Mouse (Mus musculus) ES-Bruce4 (cell line): ENCODE data around the gene Cd93. TPM values are rescaled to one million over a fixed set of nuclear protein-coding genes. Genes with fewer than 3 reads are reported as not detected.

Experiments used
- H3K27ac ChIP-seq: 2 replicates; pipeline ENCODE4 v1.5.1; 2012; ENCODE audit warnings: low read length, inconsistent platforms; ENCODE audit not compliant: insufficient read depth
- H3K27me3 ChIP-seq: 2 replicates; pipeline ENCODE4 v1.6.1; 2012; ENCODE audit warnings: mild to moderate bottlenecking, low read length, inconsistent platforms; ENCODE audit not compliant: control insufficient read depth, poor library complexity, insufficient read depth, severe bottlenecking
- H3K36me3 ChIP-seq: 2 replicates; pipeline ENCODE4 v1.6.1; 2012; ENCODE audit warnings: inconsistent platforms, mild to moderate bottlenecking, low read length, moderate library complexity; ENCODE audit not compliant: control insufficient read depth, poor library complexity, insufficient read depth, severe bottlenecking
- H3K4me1 ChIP-seq: one replicate; pipeline ENCODE4 v1.8.1; 2011; ENCODE audit warnings: low read length; ENCODE audit not compliant: control insufficient read depth, insufficient read depth
- H3K4me3 ChIP-seq: 2 replicates; pipeline ENCODE4 v1.5.1; 2011; ENCODE audit warnings: low read depth, mild to moderate bottlenecking, low read length
- H3K9ac ChIP-seq: 2 replicates; pipeline ENCODE4 v1.6.1; 2012; ENCODE audit warnings: low read depth, mild to moderate bottlenecking, inconsistent platforms; ENCODE audit not compliant: poor library complexity, severe bottlenecking
- H3K9me3 ChIP-seq: replicated peaks from 2 replicates; pipeline ENCODE4 v1.6.1; 2012; ENCODE audit warnings: mild to moderate bottlenecking, low read length, inconsistent platforms; ENCODE audit not compliant: control insufficient read depth, poor library complexity, insufficient read depth, severe bottlenecking
- CTCF ChIP-seq: IDR thresholded peaks from one replicate; pipeline ENCODE4 v1.8.1; 2011; ENCODE audit warnings: low read depth, low read length
- EP300 ChIP-seq: IDR thresholded peaks from 2 replicates; pipeline ENCODE4 v1.6.1; 2011; ENCODE audit warnings: low read depth, low read length; ENCODE audit not compliant: insufficient read depth
- POLR2A ChIP-seq: IDR thresholded peaks from one replicate; pipeline ENCODE4 v1.8.1; 2011; ENCODE audit warnings: low read length; ENCODE audit not compliant: insufficient read depth
- polyA plus RNA-seq: library from polyadenylated mRNA; stranded (reverse); fragments of >200 nt; gene quantifications from 2 replicates; pipeline ENCODE4 v1.2.4, GENCODE M21; 2011; ENCODE audit warnings: low read depth; ENCODE audit not compliant: missing spikeins, insufficient read depth, insufficient read length

Cd93 gene
- polyA plus RNA-seq, 1 experiment: 0.15 TPM

GRCm38 (mm10) chr2:148446446-148446845 is 3.1 kb upstream of the Cd93 start:
- H3K27ac ChIP-seq: no peak overlapping the region
- H3K27me3 ChIP-seq: peaks cover 1% of the 10 kb centered on the region; the same call in 1 of the 2 replicates
- H3K9ac ChIP-seq: no peak overlapping the region
- no peaks in the 10 kb centered on the region for H3K9me3 ChIP-seq
- no peaks in the 10 kb centered on the region for H3K4me1 ChIP-seq
- TF ChIP-seq EP300 (no peak), CTCF (no peak), POLR2A (no peak)
- no peaks in the 10 kb centered on the region for H3K36me3 ChIP-seq
- no peak overlapping the region for H3K4me3 ChIP-seq

DNA sequence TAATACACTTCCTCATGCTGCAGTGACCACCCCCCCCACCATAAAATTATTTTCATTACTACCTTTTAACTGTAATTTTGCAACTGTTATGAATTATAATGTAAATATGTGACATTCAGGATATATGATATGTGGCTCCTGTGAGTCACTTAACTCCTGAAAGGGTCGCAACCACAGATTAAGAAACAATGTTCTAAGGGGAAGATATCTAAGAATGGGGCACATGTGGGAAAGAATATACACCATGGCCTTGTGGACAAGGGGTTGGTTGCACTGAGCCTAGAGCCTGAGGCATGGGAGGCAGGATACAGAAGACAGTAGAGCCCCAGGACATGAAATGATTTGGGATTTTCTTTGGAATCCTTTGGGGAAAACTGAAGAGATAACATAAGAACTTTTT is 2.3 kb upstream of the Cd93 start:
- no peaks in the 10 kb centered on the region for H3K9me3 ChIP-seq
- peaks cover 1% of the 10 kb centered on the region; the same call in 1 of the 2 replicates for H3K27me3 ChIP-seq
- H3K4me3 ChIP-seq: no peak overlapping the region
- no peak overlapping the region for H3K27ac ChIP-seq
- TF ChIP-seq CTCF (no peak), EP300 (no peak), POLR2A (no peak)
- no peaks in the 10 kb centered on the region for H3K36me3 ChIP-seq
- H3K4me1 ChIP-seq: no peaks in the 10 kb centered on the region
- no peak overlapping the region for H3K9ac ChIP-seq

DNA sequence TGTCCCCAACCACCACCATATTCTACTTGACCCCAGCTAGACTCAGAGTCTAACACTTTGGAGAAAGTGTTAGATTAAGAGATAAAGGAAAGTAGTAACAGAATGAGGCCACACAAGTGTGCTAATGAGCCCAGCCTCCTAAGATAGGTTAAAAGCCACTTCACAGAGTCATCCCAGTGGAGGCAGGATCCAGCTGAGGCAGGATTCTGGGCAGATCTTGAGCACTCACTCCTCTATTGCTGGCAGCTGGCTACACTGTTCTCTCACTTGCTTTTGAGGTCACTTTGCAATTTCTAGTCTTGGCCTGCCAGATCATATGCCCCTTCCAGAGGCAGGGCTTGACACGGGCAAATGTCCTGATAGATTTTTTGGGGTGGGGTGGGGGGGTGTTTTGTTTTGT is 1.1 kb upstream of the Cd93 start:
- Histone ChIP-seq H3K27me3 (no peaks in the 10 kb centered on the region; the same call in 1 of the 2 replicates), H3K27ac (no peak overlapping the region), H3K4me1 (no peaks in the 10 kb centered on the region), H3K36me3 (no peaks in the 10 kb centered on the region), H3K4me3 (no peak overlapping the region), H3K9ac (no peak overlapping the region), H3K9me3 (no peaks in the 10 kb centered on the region)
- TF ChIP-seq EP300 (no peak), POLR2A (no peak), CTCF (no peak)

DNA sequence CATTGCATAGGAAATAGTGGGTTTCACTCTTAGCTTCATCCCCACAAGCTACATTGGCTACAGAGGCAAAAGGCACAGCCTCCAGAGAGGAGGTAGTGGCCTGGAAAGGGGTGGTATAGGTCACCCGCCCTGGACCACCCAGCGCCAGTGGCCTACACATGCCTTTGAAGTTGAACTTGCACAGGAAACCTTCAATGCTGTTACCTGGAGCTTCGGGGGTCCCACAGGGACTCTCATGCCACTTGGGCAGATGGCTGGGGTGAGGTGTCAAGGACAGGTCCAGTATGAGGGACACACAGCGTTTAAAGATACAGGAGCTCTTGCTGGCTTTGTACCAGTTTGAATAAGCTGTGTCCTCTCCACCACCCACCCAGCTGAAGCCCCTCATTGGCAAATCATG is 653 bp downstream of the Cd93 start:
- TF ChIP-seq EP300 (no peak), CTCF (no peak), POLR2A (no peak)
- H3K4me1 ChIP-seq: no peaks in the 10 kb centered on the region
- H3K27me3 ChIP-seq: no peaks in the 10 kb centered on the region; the same call in 1 of the 2 replicates
- no peaks in the 10 kb centered on the region for H3K9me3 ChIP-seq
- H3K27ac ChIP-seq: no peak overlapping the region
- H3K9ac ChIP-seq: no peak overlapping the region
- H3K4me3 ChIP-seq: no peak overlapping the region
- no peaks in the 10 kb centered on the region for H3K36me3 ChIP-seq

DNA sequence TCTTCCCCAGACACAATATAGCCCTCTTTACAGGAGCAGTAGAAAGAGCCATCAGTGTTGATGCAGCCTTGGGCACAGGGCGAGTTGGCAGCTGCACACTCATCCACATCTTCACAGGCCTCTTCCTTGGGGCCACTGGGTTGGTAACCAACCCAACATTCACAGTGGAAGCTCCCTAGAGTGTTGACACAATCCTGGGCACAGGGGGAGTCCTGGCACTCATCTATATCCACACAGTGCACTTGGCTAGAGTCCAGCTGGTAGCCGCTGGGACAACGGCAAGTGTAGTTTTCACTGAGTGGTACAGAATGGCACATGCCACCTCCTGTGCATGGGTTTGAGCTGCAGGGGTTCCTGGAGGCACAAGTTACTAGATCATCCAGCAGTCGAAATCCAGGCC is 1.2 kb downstream of the Cd93 start:
- H3K27ac ChIP-seq: no peak overlapping the region
- no peak for TF ChIP-seq POLR2A
- no peak for TF ChIP-seq EP300
- no peak for TF ChIP-seq CTCF
- no peaks in the 10 kb centered on the region for H3K4me1 ChIP-seq
- H3K9ac ChIP-seq: no peak overlapping the region
- no peaks in the 10 kb centered on the region; the same call in 1 of the 2 replicates for H3K27me3 ChIP-seq
- H3K36me3 ChIP-seq: no peaks in the 10 kb centered on the region
- H3K9me3 ChIP-seq: no peaks in the 10 kb centered on the region
- no peak overlapping the region for H3K4me3 ChIP-seq

- H3K4me3 ChIP-seq: no peak overlapping the region
- H3K9ac ChIP-seq: no peak overlapping the region
- TF ChIP-seq EP300: no peak
- TF ChIP-seq POLR2A: no peak
- no peak for TF ChIP-seq CTCF
- no peaks in the 10 kb centered on the region for H3K36me3 ChIP-seq
- H3K27me3 ChIP-seq: no peaks in the 10 kb centered on the region; the same call in 1 of the 2 replicates
- H3K27ac ChIP-seq: no peak overlapping the region
- no peaks in the 10 kb centered on the region for H3K4me1 ChIP-seq
- H3K9me3 ChIP-seq: no peaks in the 10 kb centered on the region
These were observed 1.9 kb downstream of the Cd93 start for GRCm38 (mm10) chr2:148441421-148441820.
